Mouse (Mus musculus) embryonic fibroblast, embryonic 13.5 days (primary cell): ENCODE results near the gene Mphosph10.

ENCODE experiments used
- CTCF ChIP-seq: IDR thresholded peaks from 2 replicates; pipeline ENCODE4 v1.5.1; 2011; ENCODE audit warnings: mild to moderate bottlenecking, control low read depth, low read length, moderate library complexity, borderline replicate concordance; ENCODE audit not compliant: insufficient read depth
- POLR2A ChIP-seq: IDR thresholded peaks from 2 replicates; pipeline ENCODE4 v1.6.1; 2011; ENCODE audit warnings: low read depth, mild to moderate bottlenecking, control low read depth, low read length, moderate library complexity

GRCm38 (mm10) chr7:64351087-64351486, 41.0 kb downstream of the Mphosph10 start:
- TF ChIP-seq CTCF (no peak), POLR2A (no peak)
